In genomic region chr3:127802814-127803213, GRCm38 (mm10) we compare ENCODE assay signal across 12 mouse cellular contexts. TPM values are rescaled to one million over a fixed set of nuclear protein-coding genes. Genes with fewer than 3 reads are reported as not detected.
DNase-seq lines count a peak whose midpoint lies in the region; ATAC-seq and TF ChIP-seq lines count a peak whose summit lies in the region.
"Had no signal": no experiment of that assay in that cellular context is flagged by ENCODE, and none has a peak within 500 bp of the region (broad histone marks: within the 10 kb centered on the region; RNA-seq: fewer than 3 reads in every experiment).

No protein-coding gene starts in this region.

- intact Hi-C loops in heart, adult 2 months (cut with DNase I) = no loop called here
- intact Hi-C loops in left cerebral cortex, postnatal 36 days (cut with DNase I) = no loop called here
- intact Hi-C loops in left cerebral cortex, postnatal 4 days (cut with DNase I) = no loop called here

- no peaks in the 10 kb centered on the region for H3K36me3 ChIP-seq in heart, adult 2 months (ENCODE audit: control insufficient read depth, insufficient read depth, low read length)
- H3K36me3 ChIP-seq in heart, embryonic 12.5 days = peaks cover 13% of the 10 kb centered on the region
- H3K36me3 ChIP-seq in liver, postnatal 0 days (replicated peaks; ENCODE audit: insufficient read depth, low read length) = peaks cover 16% of the 10 kb centered on the region

- no peak for TF ChIP-seq POLR2A in heart, adult 2 months (IDR thresholded peaks at IDR 0.05; ENCODE audit: insufficient read depth, low read depth, low read length)
- no peak for TF ChIP-seq POLR2A in cortical plate, adult 2 months (IDR thresholded peaks at IDR 0.05; ENCODE audit: extremely low read depth, insufficient read depth, low read length)

- no peaks in the 10 kb centered on the region for H3K9me3 ChIP-seq in heart, embryonic 12.5 days (replicated peaks)
- no peaks in the 10 kb centered on the region for H3K9me3 ChIP-seq in liver, postnatal 0 days (ENCODE audit: low read length)
- H3K9me3 ChIP-seq: forebrain, embryonic 13.5 days; limb, embryonic 10.5 days; neural tube, embryonic 12.5 days had no signal

- ATAC-seq in heart, embryonic 12.5 days (ENCODE audit: insufficient number of reproducible peaks, low FRiP score) = no peak
- ATAC-seq in liver, postnatal 0 days = no peak
- no peak for ATAC-seq in erythroid progenitor cell, adult 5-6 weeks (replicated peaks; ENCODE audit: low FRiP score, poor library complexity, severe bottlenecking)
- ATAC-seq: forebrain, embryonic 13.5 days had no signal

- H3K4me2 ChIP-seq in heart, embryonic 12.5 days = no peak overlapping the region
- peak overlapping the region; percentile 40 for H3K4me2 ChIP-seq in liver, postnatal 0 days (ENCODE audit: low read depth, low read length)
- H3K4me2 ChIP-seq: forebrain, embryonic 13.5 days; neural tube, embryonic 12.5 days had no signal

- WGBS in heart, adult 2 months = 23% methylated on average over 8 of the region's 8 CpGs
- WGBS in heart, embryonic 12.5 days = 41% methylated on average over 8 of the region's 8 CpGs
- 49% methylated on average over 8 of the region's 8 CpGs for WGBS in liver, postnatal 0 days (ENCODE audit: insufficient replicate concordance)

- H3K4me1 ChIP-seq in heart, adult 2 months (ENCODE audit: control insufficient read depth, insufficient read depth, low read length) = no peaks in the 10 kb centered on the region
- no peaks in the 10 kb centered on the region for H3K4me1 ChIP-seq in heart, embryonic 12.5 days (replicated peaks)
- no peaks in the 10 kb centered on the region for H3K4me1 ChIP-seq in cortical plate, adult 2 months (ENCODE audit: control insufficient read depth, insufficient read depth, low read length)
- peaks cover 9% of the 10 kb centered on the region; the same call in 1 of the 2 replicates for H3K4me1 ChIP-seq in liver, postnatal 0 days (ENCODE audit: insufficient read depth)
- H3K4me1 ChIP-seq: neural tube, embryonic 12.5 days had no signal

- peak overlapping the region; percentile 65; the same call in 1 of the 2 replicates for H3K9ac ChIP-seq in heart, adult 2 months (ENCODE audit: low read depth, low read length)
- H3K9ac ChIP-seq in heart, embryonic 12.5 days = no peak overlapping the region
- 0 out of 2 replicates have a peak overlapping the region, but pooled peaks have one; percentile 19 for H3K9ac ChIP-seq in liver, postnatal 0 days (replicated peaks)
- H3K9ac ChIP-seq: forebrain, embryonic 13.5 days; neural tube, embryonic 12.5 days had no signal

- TF ChIP-seq EP300 in heart, adult 2 months (IDR thresholded peaks at IDR 0.05; ENCODE audit: insufficient read depth, low read depth, low read length) = no peak
- no peak for TF ChIP-seq EP300 in liver, postnatal 0 days (IDR thresholded peaks at IDR 0.05; ENCODE audit: low read depth)

- H3K4me3 ChIP-seq in heart, adult 2 months = peak overlapping the region; percentile 34
- no peak overlapping the region for H3K4me3 ChIP-seq in heart, embryonic 12.5 days
- 0 out of 2 replicates have a peak overlapping the region, but pooled peaks have one; percentile 10 for H3K4me3 ChIP-seq in cortical plate, adult 2 months (ENCODE audit: insufficient read depth, low read length)
- 0 out of 2 replicates have a peak overlapping the region, but pooled peaks have one; percentile 2 for H3K4me3 ChIP-seq in liver, postnatal 0 days (ENCODE audit: low read depth, low read length)
- H3K4me3 ChIP-seq: forebrain, embryonic 13.5 days; limb, embryonic 10.5 days; neural tube, embryonic 12.5 days had no signal

- DNase-seq in heart, adult 2 months = peak in 1 of 2 experiments; percentile 22
- DNase-seq in left cerebral cortex, postnatal 36 days (ENCODE audit: low spot score in 2 of 2) = peak; percentile 23 to 42
- no peak for DNase-seq in left cerebral cortex, postnatal 4 days
- DNase-seq in liver, postnatal 0 days = no peak
- no peak for DNase-seq in spleen, postnatal 4 days (ENCODE audit: low spot score in 2 of 2)
- DNase-seq: right cerebral cortex, postnatal 4 days had no signal

- H3K27ac ChIP-seq in heart, adult 2 months = peak overlapping the region; percentile 74
- H3K27ac ChIP-seq in heart, embryonic 12.5 days (ENCODE audit: poor library complexity, severe bottlenecking) = no peak overlapping the region
- H3K27ac ChIP-seq in cortical plate, adult 2 months (ENCODE audit: insufficient read depth, low read length) = 0 out of 2 replicates have a peak overlapping the region, but pooled peaks have one; percentile 12
- peak overlapping the region; percentile 35; the same call in 1 of the 2 replicates for H3K27ac ChIP-seq in liver, postnatal 0 days (ENCODE audit: low read depth)
- H3K27ac ChIP-seq: forebrain, embryonic 13.5 days; limb, embryonic 10.5 days; neural tube, embryonic 12.5 days had no signal

- no peaks in the 10 kb centered on the region for H3K79me2 ChIP-seq in heart, adult 2 months (replicated peaks; ENCODE audit: control insufficient read depth, insufficient read depth, low read length)

- no peak for TF ChIP-seq CTCF in heart, adult 2 months (IDR thresholded peaks at IDR 0.05)
- TF ChIP-seq CTCF in cortical plate, adult 2 months (IDR thresholded peaks at IDR 0.05; ENCODE audit: extremely low read depth, insufficient read depth, low read length) = no peak
- no peak for TF ChIP-seq CTCF in liver, postnatal 0 days (IDR thresholded peaks at IDR 0.05; ENCODE audit: low read depth)

- H3K27me3 ChIP-seq in heart, adult 2 months (ENCODE audit: control insufficient read depth, insufficient read depth, low read length) = no peaks in the 10 kb centered on the region
- no peaks in the 10 kb centered on the region for H3K27me3 ChIP-seq in heart, embryonic 12.5 days (replicated peaks)
- no peaks in the 10 kb centered on the region for H3K27me3 ChIP-seq in liver, postnatal 0 days (ENCODE audit: insufficient read depth, low read length)
- H3K27me3 ChIP-seq: forebrain, embryonic 13.5 days; neural tube, embryonic 12.5 days had no signal

RNA-seq across cellular contexts. Expression of gene Tifa, which starts 13.2 kb away (rescaled TPM):
- total RNA-seq in heart, adult 2 months (2021) = 1 to 10 TPM; 1.6 to 2.3 TPM
- polyA plus RNA-seq in heart, adult 2 months (2012; rRNA removed) = 1.3 and 2.0 TPM in 2 replicates
- 2.6 and 2.7 TPM in 2 replicates for polyA plus RNA-seq in heart, embryonic 12.5 days (2016; fragmentation: Nextera tagmentation; extraction: Ambion mirVana)
- 1 to 10 TPM; 4.7 to 5.0 TPM for total RNA-seq in left cerebral cortex, postnatal 36 days (2021)
- 1 to 10 TPM; 1.6 to 2.1 TPM for total RNA-seq in left cerebral cortex, postnatal 4 days (2021)
- 7.7 and 9.1 TPM in 2 replicates for polyA plus RNA-seq in cortical plate, adult 2 months (2012; rRNA removed)
- 20.2 and 21.2 TPM in 2 replicates for polyA plus RNA-seq in liver, postnatal 0 days (2015; fragmentation: Nextera tagmentation; extraction: Ambion mirVana)
- total RNA-seq in erythroid progenitor cell, adult 5-6 weeks (2015; ENCODE audit: low replicate concordance) = 80.1 and 82.9 TPM in 2 replicates
- total RNA-seq in erythroid progenitor cell, adult 5-6 weeks (2017; ENCODE audit: low replicate concordance) = 73.2 and 82.3 TPM in 2 replicates

RNA-seq across cellular contexts. Expression of gene Alpk1, which starts 22.5 kb away (rescaled TPM):
- total RNA-seq in heart, adult 2 months (2021) = 1 to 10 TPM; 2.4 to 3.0 TPM
- 1.4 and 2.4 TPM in 2 replicates for polyA plus RNA-seq in heart, adult 2 months (2012; rRNA removed)
- polyA plus RNA-seq in heart, embryonic 12.5 days (2016; fragmentation: Nextera tagmentation; extraction: Ambion mirVana) = 1.5 and 1.6 TPM in 2 replicates
- total RNA-seq in left cerebral cortex, postnatal 36 days (2021) = 1 to 10 TPM; 3.0 to 4.6 TPM
- total RNA-seq in left cerebral cortex, postnatal 4 days (2021) = 1 to 10 TPM; 2.0 to 4.0 TPM
- 4.3 and 4.5 TPM in 2 replicates for polyA plus RNA-seq in cortical plate, adult 2 months (2012; rRNA removed)
- polyA plus RNA-seq in liver, postnatal 0 days (2015; fragmentation: Nextera tagmentation; extraction: Ambion mirVana) = 0.25 and 0.39 TPM in 2 replicates
- 2.5 and 10.5 TPM in 2 replicates for total RNA-seq in erythroid progenitor cell, adult 5-6 weeks (2015; ENCODE audit: low replicate concordance)
- total RNA-seq in erythroid progenitor cell, adult 5-6 weeks (2017; ENCODE audit: low replicate concordance) = 1.2 and 2.1 TPM in 2 replicates

RNA-seq across cellular contexts. Expression of gene Ap1ar, which starts 34.5 kb away (rescaled TPM):
- total RNA-seq in heart, adult 2 months (2021) = 10 to 100 TPM; 17.6 to 18.2 TPM
- 12.0 and 17.7 TPM in 2 replicates for polyA plus RNA-seq in heart, adult 2 months (2012; rRNA removed)
- polyA plus RNA-seq in heart, embryonic 12.5 days (2016; fragmentation: Nextera tagmentation; extraction: Ambion mirVana) = 37.0 and 44.8 TPM in 2 replicates
- total RNA-seq in left cerebral cortex, postnatal 36 days (2021) = 10 to 100 TPM; 79.4 to 83.4 TPM
- 10 to 100 TPM; 85.0 to 87.2 TPM for total RNA-seq in left cerebral cortex, postnatal 4 days (2021)
- polyA plus RNA-seq in cortical plate, adult 2 months (2012; rRNA removed) = 61.1 and 65.5 TPM in 2 replicates
- 11.1 and 12.9 TPM in 2 replicates for polyA plus RNA-seq in liver, postnatal 0 days (2015; fragmentation: Nextera tagmentation; extraction: Ambion mirVana)
- total RNA-seq in erythroid progenitor cell, adult 5-6 weeks (2015; ENCODE audit: low replicate concordance) = 48.6 and 63.1 TPM in 2 replicates
- total RNA-seq in erythroid progenitor cell, adult 5-6 weeks (2017; ENCODE audit: low replicate concordance) = 33.2 and 45.6 TPM in 2 replicates

Comparison
In these comparisons a context has a peak if more than half of its experiments do, and no peak if none do; other contexts are left out.
1. DNase-seq: peak in left cerebral cortex, postnatal 36 days (2 of 2); none in left cerebral cortex, postnatal 4 days (single experiment), liver, postnatal 0 days (single experiment) and spleen, postnatal 4 days (0 of 2).
2. RNA of gene Tifa, which starts 13.2 kb away (total RNA-seq): 73.2 to 82.9 TPM in erythroid progenitor cell, adult 5-6 weeks; 4.7 to 5.0 TPM in left cerebral cortex, postnatal 36 days, 1.6 to 2.3 TPM in heart, adult 2 months and 1.6 to 2.1 TPM in left cerebral cortex, postnatal 4 days; every median in the first group is over 10 times any median in the second.